Mouse (Mus musculus): Measurements from ENCODE around the gene Taf11.

GRCm38 (mm10) chr17:27931826-27932225 lies 22.2 kb upstream of the Taf11 start:
- TF ChIP-seq CTCF (IDR thresholded peaks at IDR 0.05; ENCODE audit: extremely low read depth, insufficient read depth, low read length) = no peak
- TF ChIP-seq POLR2A (IDR thresholded peaks at IDR 0.05; ENCODE audit: extremely low read depth, insufficient read depth, low read length) = no peak
